Mouse (Mus musculus) midbrain, embryonic 15.5 days (tissue): Measurements from ENCODE around the gene Wwox. TPM values are rescaled to one million over a fixed set of nuclear protein-coding genes. Genes with fewer than 3 reads are reported as not detected.

Experiments
- ATAC-seq: fragments of 200-750 bp; cut with Nextera tagmentation; replicated peaks from 2 replicates; pipeline ENCODE4 v1.8.0; 2017; ENCODE audit warnings: moderate TSS enrichment
- H3K27ac ChIP-seq: fragments of 300-500 bp; sonication (generic); 2 replicates; pipeline ENCODE4 v1.5.1; 2015; ENCODE audit warnings: mild to moderate bottlenecking, inconsistent platforms
- H3K27me3 ChIP-seq: fragments of 300-500 bp; sonication (generic); replicated peaks from 2 replicates; pipeline ENCODE4 v1.6.1; 2015; ENCODE audit warnings: inconsistent platforms
- H3K36me3 ChIP-seq: fragments of 300-500 bp; sonication (generic); replicated peaks from 2 replicates; pipeline ENCODE4 v1.6.1; 2015; ENCODE audit warnings: inconsistent platforms
- H3K4me1 ChIP-seq: fragments of 300-500 bp; sonication (generic); 2 replicates; pipeline ENCODE4 v1.6.1; 2015; ENCODE audit warnings: inconsistent platforms
- H3K4me2 ChIP-seq: fragments of 300-500 bp; sonication (generic); 2 replicates; pipeline ENCODE4 v1.6.1; 2015; ENCODE audit warnings: inconsistent platforms, mild to moderate bottlenecking, moderate library complexity
- H3K4me3 ChIP-seq: fragments of 300-500 bp; sonication (generic); 2 replicates; pipeline ENCODE4 v1.5.1; 2015; ENCODE audit warnings: mild to moderate bottlenecking, inconsistent platforms
- H3K9ac ChIP-seq: fragments of 300-500 bp; sonication (generic); 2 replicates; pipeline ENCODE4 v1.6.1; 2015; ENCODE audit warnings: mild to moderate bottlenecking, inconsistent platforms
- H3K9me3 ChIP-seq: fragments of 300-500 bp; sonication (generic); 2 replicates; pipeline ENCODE4 v1.6.1; 2016; ENCODE audit warnings: inconsistent platforms
- WGBS: fragments of 180-500 bp; shearing (Covaris S2); methylation state at CpG from one replicate; pipeline ENCODE4 v1.1.7; 2015; ENCODE audit warnings: mixed read lengths; 5-methylcytosine and 5-hydroxymethylcytosine counted together
- polyA plus RNA-seq: library from polyadenylated mRNA; unstranded; fragments of >200 nt; fragmentation: Nextera tagmentation; extraction: Ambion mirVana; gene quantifications from 2 replicates; pipeline ENCODE4 v1.2.1, GENCODE M21; 2015

Gene Wwox
- polyA plus RNA-seq, 1 experiment from 2014 or later, result 13.2 TPM

DNA sequence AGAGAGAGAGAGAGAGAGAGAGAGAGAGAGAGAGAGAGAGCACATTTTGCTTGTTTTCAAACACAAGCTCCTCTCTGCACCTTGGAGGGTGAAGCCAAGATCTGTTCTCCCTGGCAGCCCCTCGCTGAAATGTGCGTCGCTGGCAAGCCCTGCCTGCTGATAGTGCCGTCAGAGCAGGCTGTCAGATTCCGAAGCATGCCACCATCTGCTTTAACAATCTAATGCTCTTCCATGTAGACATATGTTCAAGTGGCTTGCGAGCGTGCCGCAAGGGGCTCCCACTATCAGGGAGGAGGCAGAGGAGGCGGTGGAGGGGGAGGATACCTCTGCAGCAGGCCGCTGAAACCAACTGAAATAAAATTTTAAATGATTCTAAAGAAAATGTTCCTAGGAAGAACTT, 714.6 kb downstream of the Wwox start:
- ATAC-seq, result no peak
- Histone ChIP-seq H3K4me3 (no peak overlapping the region), H3K9ac (no peak overlapping the region), H3K27ac (no peak overlapping the region), H3K4me2 (0 out of 2 replicates have a peak overlapping the region, but pooled peaks have one; percentile 19), H3K36me3 (no peaks in the 10 kb centered on the region), H3K4me1 (peaks cover 42% of the 10 kb centered on the region), H3K9me3 (no peaks in the 10 kb centered on the region), H3K27me3 (peaks cover 9% of the 10 kb centered on the region)
- 32% methylated on average over 10 of the region's 10 CpGs for WGBS

DNA sequence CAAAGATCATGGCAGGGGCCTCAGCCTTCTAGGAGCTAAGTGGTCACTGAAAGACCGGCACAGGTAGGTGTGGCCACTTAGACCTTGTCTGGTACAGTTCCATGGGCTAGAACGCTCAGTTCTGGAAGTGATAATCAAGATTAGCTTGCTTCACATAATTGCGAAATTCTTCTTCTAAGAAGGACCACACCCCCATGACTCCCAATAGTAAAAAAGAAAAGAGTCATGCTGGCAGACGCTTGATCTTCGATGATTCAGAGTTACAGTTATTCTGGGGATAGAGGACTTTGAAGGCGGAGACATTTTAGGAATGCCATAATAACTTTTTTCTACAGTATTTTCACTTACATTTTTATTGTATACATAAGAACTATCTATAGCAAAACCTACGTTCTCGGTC, 716.7 kb downstream of the Wwox start:
- Histone ChIP-seq H3K27me3 (peaks cover 12% of the 10 kb centered on the region), H3K4me2 (no peak overlapping the region), H3K36me3 (no peaks in the 10 kb centered on the region), H3K9ac (no peak overlapping the region), H3K4me3 (no peak overlapping the region), H3K4me1 (peaks cover 44% of the 10 kb centered on the region), H3K27ac (no peak overlapping the region), H3K9me3 (no peaks in the 10 kb centered on the region)
- ATAC-seq, result no peak
- WGBS, result 86% methylated on average over 8 of the region's 8 CpGs

DNA sequence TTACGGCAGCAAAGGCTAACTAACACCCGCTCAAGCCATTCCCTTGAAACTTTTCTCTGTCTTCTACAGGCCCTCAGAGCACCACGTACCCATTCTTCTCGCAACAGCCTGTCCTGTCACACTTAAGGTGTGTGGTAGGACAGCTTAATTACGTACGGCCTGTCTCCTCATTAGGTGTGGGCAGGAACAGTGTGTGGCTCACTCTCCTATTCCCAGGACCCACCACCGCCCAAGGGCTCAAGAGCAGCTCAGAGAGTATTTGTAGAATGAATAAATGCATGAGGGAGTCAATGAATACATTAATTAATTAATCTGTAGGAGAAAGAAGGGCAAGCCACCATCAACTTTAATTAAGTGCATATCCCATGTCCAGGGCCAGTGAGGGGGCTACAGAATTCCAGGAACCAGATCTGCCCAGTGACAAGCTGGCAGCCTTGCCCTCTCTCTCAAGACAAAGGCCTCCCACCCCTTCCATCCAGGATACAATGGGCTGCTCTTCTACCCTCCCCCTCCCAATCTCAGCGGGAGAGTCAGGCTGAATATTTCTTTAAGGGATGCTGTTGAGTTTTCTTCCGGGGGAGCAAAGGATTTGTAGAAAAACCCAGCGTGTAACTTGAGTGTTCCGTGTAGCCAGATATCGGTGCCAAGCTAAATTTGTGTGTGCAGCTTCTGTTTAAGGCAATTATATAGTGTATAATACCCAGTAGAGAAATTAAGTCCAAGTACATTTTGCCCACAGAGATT, 718.7 kb downstream of the Wwox start:
- no peak overlapping the region for H3K4me3 ChIP-seq
- no peaks in the 10 kb centered on the region for H3K36me3 ChIP-seq
- H3K4me2 ChIP-seq, result peak overlapping the region; percentile 52
- peaks cover 36% of the 10 kb centered on the region for H3K4me1 ChIP-seq
- H3K27me3 ChIP-seq, result peaks cover 15% of the 10 kb centered on the region
- no peaks in the 10 kb centered on the region for H3K9me3 ChIP-seq
- peak; percentile 85 for ATAC-seq
- no peak overlapping the region for H3K9ac ChIP-seq
- no peak overlapping the region for H3K27ac ChIP-seq
- WGBS, result 22% methylated on average over 12 of the region's 12 CpGs

DNA sequence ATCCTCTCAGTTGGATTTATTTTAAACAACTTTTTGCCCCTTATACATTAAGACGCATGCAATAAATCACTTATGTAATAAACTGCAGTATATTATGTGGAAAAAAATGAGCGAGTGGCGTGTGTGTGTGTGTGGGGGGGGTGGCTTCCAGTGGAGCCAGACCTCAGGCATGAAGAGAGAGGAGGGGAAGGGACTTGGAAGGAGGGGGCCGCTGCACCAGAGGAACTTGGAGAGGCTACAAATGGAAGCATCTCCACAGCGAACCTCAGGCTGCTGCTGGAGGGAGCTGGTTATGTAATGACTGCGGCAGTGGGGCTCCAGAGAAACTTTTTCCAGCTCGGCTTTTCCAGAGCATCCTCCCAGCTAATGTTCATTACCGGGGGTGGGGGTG, 719.3 kb downstream of the Wwox start:
- no peaks in the 10 kb centered on the region for H3K36me3 ChIP-seq
- H3K9ac ChIP-seq, result no peak overlapping the region
- peaks cover 15% of the 10 kb centered on the region for H3K27me3 ChIP-seq
- ATAC-seq, result peak; percentile 57; the same call in 1 of the 2 replicates
- H3K4me1 ChIP-seq, result peaks cover 35% of the 10 kb centered on the region
- H3K4me2 ChIP-seq, result peak overlapping the region; percentile 52
- no peak overlapping the region; the same call in 1 of the 2 replicates for H3K4me3 ChIP-seq
- no peaks in the 10 kb centered on the region for H3K9me3 ChIP-seq
- WGBS, result 2% methylated on average over 8 of the region's 8 CpGs
- no peak overlapping the region for H3K27ac ChIP-seq

DNA sequence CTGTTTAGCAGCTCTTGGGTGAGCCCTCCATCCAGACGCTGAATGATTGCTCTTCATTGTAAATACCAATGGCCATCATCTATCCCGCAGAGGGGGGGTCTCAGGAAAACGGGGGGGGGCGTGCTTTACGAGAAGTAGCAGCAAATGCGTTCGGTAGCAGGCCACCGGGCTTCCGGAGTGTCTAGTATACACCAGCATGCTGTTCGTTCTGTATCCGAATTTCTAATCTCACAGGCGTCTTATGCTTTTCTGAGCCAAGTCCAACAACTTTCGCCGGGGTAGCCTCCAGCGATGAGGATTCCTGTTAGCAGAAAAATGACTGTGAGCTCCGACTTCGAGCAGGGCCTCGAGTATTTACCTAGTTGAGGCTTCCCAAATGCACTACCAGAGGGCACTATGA, 719.8 kb downstream of the Wwox start:
- ATAC-seq, result no peak
- H3K9me3 ChIP-seq, result no peaks in the 10 kb centered on the region
- peaks cover 30% of the 10 kb centered on the region for H3K4me1 ChIP-seq
- peaks cover 15% of the 10 kb centered on the region for H3K27me3 ChIP-seq
- 6% methylated on average over 18 of the region's 18 CpGs for WGBS
- H3K4me3 ChIP-seq, result no peak overlapping the region; the same call in 1 of the 2 replicates
- H3K9ac ChIP-seq, result no peak overlapping the region
- no peaks in the 10 kb centered on the region for H3K36me3 ChIP-seq
- peak overlapping the region; percentile 52 for H3K4me2 ChIP-seq
- H3K27ac ChIP-seq, result no peak overlapping the region

DNA sequence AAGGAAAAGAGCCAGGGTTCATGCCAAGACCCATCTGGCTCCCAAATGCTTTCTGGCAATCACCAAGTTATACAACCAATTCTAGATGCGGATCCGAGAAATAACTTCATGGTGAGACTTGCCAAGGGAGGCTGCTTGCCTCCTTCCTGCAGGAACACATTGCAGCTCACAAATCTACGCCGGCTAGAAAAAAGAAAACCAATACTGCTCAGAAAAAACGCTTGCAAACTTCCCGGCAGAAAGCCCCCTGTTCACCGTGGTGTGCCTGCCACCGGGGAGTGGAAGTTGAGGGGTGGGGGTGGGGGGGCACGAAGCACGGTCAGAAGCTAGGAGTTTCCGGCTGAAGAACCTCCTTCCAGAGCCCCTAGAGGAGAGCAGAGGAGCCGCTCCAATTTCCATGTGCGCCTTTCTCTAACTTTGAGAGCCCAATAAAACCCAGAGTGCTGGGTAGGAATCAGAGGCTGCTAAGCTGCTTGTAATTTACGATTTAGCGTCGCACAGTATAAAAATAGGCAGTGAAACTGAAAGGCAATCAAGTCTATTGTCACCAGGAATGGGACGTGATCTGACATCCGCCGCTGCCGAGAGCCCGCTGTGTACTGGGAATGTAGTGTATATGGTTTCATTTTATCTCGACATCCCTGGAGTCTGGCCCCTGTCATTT, 720.4 kb downstream of the Wwox start:
- Histone ChIP-seq H3K27ac (no peak overlapping the region), H3K9ac (no peak overlapping the region), H3K4me2 (peak overlapping the region; percentile 52), H3K27me3 (peaks cover 15% of the 10 kb centered on the region), H3K9me3 (no peaks in the 10 kb centered on the region), H3K4me1 (peaks cover 30% of the 10 kb centered on the region), H3K36me3 (no peaks in the 10 kb centered on the region), H3K4me3 (peak overlapping the region; percentile 22)
- ATAC-seq, result no peak; the same call in 1 of the 2 replicates
- whole genome bisulfite sequencing, result 5% methylated on average over 22 of the region's 22 CpGs

DNA sequence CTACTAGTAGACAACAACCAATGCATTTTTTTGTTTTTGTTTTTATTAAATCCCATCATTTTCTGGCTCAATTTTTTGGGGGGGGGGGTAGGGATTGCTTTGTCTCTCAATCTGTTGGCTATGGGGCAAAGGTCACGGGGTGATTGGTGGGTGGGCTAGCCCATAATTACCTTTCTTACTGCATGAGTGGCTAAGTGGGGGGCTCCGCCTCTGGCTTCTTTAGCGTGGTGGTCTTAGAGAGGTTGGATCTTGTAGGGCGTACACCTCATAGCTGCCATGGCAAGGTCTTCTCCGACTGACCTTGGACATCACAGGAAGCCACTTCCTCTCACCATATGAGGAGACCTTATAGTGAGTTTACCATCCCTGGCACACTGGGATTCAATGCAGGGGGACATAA, 721.0 kb downstream of the Wwox start:
- Histone ChIP-seq H3K4me1 (peaks cover 30% of the 10 kb centered on the region), H3K4me3 (peak overlapping the region; percentile 22; the same call in 1 of the 2 replicates), H3K4me2 (peak overlapping the region; percentile 52), H3K27ac (no peak overlapping the region), H3K9me3 (no peaks in the 10 kb centered on the region), H3K36me3 (no peaks in the 10 kb centered on the region), H3K27me3 (peaks cover 15% of the 10 kb centered on the region), H3K9ac (no peak overlapping the region)
- ATAC-seq, result no peak
- 87% methylated on average over 5 of the region's 5 CpGs for WGBS

DNA sequence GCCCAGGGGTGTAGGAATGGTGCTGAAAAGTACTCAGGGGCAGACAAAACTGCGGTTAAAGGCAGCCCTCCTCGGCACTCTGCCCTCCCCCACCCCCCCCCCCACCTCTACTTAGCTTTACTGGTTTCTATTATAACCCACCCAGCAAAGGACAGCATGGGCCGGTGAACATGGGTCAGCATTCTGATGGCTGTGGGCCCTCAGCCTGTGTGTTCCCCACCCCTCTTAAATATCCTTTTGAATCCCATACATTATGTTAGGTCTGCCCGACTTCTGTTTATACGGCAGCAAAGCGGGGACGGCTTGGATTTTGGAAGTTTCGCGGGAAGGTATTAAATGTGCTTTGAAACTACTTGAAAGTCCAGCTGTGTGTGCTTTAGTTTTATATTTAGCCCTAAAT, 722.1 kb downstream of the Wwox start:
- no peaks in the 10 kb centered on the region for H3K9me3 ChIP-seq
- WGBS, result 62% methylated on average over 9 of the region's 9 CpGs
- H3K27ac ChIP-seq, result no peak overlapping the region
- H3K4me2 ChIP-seq, result no peak overlapping the region
- no peaks in the 10 kb centered on the region for H3K36me3 ChIP-seq
- peaks cover 30% of the 10 kb centered on the region for H3K4me1 ChIP-seq
- H3K27me3 ChIP-seq, result peaks cover 15% of the 10 kb centered on the region; the same call in 1 of the 2 replicates
- H3K4me3 ChIP-seq, result no peak overlapping the region
- no peak overlapping the region for H3K9ac ChIP-seq
- ATAC-seq, result no peak

DNA sequence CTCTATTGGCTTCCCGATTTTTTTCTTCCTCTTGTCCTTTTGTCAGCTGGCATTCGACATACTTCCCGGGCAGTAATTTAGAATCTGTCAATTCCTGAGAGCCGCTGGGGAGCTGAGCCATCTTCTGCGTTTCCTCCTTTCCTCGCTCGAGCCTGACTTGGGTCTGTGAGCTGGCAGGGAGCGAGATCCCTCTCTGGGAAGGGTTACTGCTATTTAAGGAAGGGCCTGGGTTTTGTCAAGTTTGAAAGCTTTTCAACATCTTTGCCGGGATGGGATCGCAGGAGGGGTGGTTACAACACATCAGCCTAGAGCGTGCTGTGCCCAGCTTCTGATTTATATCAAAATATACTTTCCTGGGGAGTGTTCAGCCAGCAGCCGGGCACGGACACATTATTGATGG, 725.4 kb downstream of the Wwox start:
- ATAC-seq, result no peak
- 39% methylated on average over 13 of the region's 13 CpGs for WGBS
- Histone ChIP-seq H3K4me2 (no peak overlapping the region), H3K4me1 (peaks cover 5% of the 10 kb centered on the region), H3K27ac (no peak overlapping the region), H3K27me3 (0 out of 2 replicates have a peak, but pooled peaks cover 8% of the 10 kb centered on the region), H3K9me3 (no peaks in the 10 kb centered on the region), H3K9ac (no peak overlapping the region), H3K4me3 (no peak overlapping the region), H3K36me3 (no peaks in the 10 kb centered on the region)

DNA sequence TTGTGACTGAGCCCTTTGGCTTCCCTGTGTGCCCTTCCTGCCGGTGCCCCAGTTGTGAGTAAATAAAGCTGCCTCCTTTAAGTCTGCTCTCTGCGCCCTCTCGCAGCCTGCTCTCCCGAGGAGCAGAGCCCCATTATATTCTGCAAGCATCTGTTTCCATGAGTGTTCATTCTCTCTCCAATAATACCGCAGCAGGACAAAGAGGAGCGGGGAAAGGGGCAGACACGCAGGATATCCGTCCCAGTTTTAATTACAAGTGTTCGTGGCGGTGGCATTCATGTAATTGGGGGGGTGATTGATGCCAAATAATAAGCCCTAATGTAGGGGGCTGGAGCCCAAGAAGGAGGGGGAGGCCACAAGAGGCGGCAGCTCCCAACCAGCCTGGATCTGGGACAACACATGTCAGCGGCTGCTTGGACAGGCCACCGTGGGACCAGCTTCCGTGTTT, 734.2 kb downstream of the Wwox start:
- H3K9ac ChIP-seq, result no peak overlapping the region
- H3K9me3 ChIP-seq, result no peaks in the 10 kb centered on the region
- H3K4me1 ChIP-seq, result peaks cover 12% of the 10 kb centered on the region
- no peak overlapping the region for H3K27ac ChIP-seq
- ATAC-seq, result peak; percentile 67; the same call in 1 of the 2 replicates
- WGBS, result 27% methylated on average over 14 of the region's 14 CpGs
- H3K36me3 ChIP-seq, result no peaks in the 10 kb centered on the region
- no peaks in the 10 kb centered on the region for H3K27me3 ChIP-seq
- peak overlapping the region; percentile 28; the same call in 1 of the 2 replicates for H3K4me2 ChIP-seq
- no peak overlapping the region for H3K4me3 ChIP-seq

DNA sequence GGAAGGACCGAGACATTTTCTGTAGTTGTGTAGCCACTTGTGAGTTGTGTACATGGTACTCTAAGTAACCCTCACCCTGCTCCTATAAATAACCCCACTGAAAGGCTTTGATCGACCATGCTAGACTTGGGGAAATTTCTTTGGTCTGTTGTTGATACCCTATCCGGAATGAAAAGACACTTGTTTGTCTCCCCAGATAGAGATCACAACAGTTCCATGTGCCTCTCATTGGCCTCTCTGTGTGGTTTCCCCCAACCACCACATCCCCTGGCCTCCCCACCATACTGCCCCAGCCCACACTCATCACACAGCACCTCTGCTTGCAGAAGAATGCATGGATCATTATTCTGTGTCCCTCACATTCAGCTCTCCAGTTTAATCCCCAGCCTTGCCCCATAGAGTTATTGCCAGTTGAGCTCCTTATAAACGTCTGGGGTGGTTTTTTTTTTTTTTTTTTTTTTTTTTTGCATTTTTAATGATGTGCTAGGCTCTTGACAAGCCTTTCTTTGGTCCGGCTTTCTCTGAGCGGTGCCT, 746.0 kb downstream of the Wwox start:
- 81% methylated on average over 6 of the region's 6 CpGs for WGBS
- Histone ChIP-seq H3K36me3 (no peaks in the 10 kb centered on the region), H3K27me3 (no peaks in the 10 kb centered on the region), H3K4me2 (no peak overlapping the region), H3K9me3 (no peaks in the 10 kb centered on the region), H3K9ac (no peak overlapping the region), H3K4me1 (no peaks in the 10 kb centered on the region), H3K27ac (no peak overlapping the region), H3K4me3 (no peak overlapping the region)
- ATAC-seq, result no peak

DNA sequence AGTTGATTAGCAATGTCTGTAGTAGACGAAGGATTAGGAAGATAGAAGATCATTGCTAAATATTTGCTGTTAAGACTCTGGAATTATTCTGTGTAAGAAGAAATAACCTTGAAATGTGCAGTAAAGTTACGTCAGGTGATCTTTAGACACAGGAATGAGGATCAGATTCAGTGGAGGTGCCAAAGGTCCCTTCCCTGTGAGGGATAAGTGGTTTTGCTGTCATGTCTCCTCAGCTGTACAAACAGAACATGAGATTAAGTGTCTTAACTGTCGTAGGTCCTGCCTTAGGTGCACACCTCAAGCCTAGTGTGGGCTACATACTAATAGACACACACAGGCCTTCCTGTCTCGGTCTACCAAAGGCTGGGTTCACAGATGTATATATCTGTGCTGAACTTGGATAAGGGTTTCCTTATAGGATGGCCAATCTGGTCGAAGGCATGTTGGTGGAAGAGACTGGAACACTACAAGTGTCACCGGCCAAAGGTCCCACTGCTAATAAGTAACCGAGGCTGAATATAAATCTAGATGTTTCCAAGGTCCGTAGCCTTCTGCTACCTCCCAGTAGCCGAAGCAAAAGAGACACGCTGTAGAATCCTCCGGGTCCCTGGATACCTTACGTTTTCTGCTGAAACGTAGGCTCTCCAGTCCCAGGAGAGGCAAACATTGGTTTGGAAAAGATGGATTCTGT, 746.8 kb downstream of the Wwox start:
- no peak for ATAC-seq
- no peak overlapping the region for H3K9ac ChIP-seq
- WGBS, result 81% methylated on average over 13 of the region's 13 CpGs
- no peaks in the 10 kb centered on the region for H3K36me3 ChIP-seq
- no peaks in the 10 kb centered on the region for H3K9me3 ChIP-seq
- no peak overlapping the region for H3K4me3 ChIP-seq
- no peak overlapping the region for H3K27ac ChIP-seq
- no peaks in the 10 kb centered on the region for H3K27me3 ChIP-seq
- no peak overlapping the region for H3K4me2 ChIP-seq
- H3K4me1 ChIP-seq, result no peaks in the 10 kb centered on the region
